Mouse (Mus musculus) hindbrain, embryonic 10.5 days (tissue): ENCODE data around the gene Rabggtb. TPM values are rescaled to one million over a fixed set of nuclear protein-coding genes. Genes with fewer than 3 reads are reported as not detected.

Source experiments
- DNase-seq: peaks from one replicate; pipeline ENCODE4 v3.0.0-alpha.2; 2017; ENCODE audit warnings: low spot score
- H3K27ac ChIP-seq: fragments of 300-500 bp; sonication (generic); 2 replicates; pipeline ENCODE4 v1.5.1; 2016; ENCODE audit warnings: mild to moderate bottlenecking, moderate library complexity
- H3K27me3 ChIP-seq: fragments of 300-500 bp; sonication (generic); 2 replicates; pipeline ENCODE4 v1.6.1; 2016; ENCODE audit warnings: mild to moderate bottlenecking; ENCODE audit not compliant: poor library complexity, insufficient read depth, severe bottlenecking
- H3K36me3 ChIP-seq: fragments of 300-500 bp; sonication (generic); 2 replicates; pipeline ENCODE4 v1.6.1; 2016; ENCODE audit warnings: mild to moderate bottlenecking, moderate library complexity
- H3K4me1 ChIP-seq: fragments of 300-500 bp; sonication (generic); replicated peaks from 2 replicates; pipeline ENCODE4 v1.6.1; 2016; ENCODE audit warnings: mild to moderate bottlenecking
- H3K4me3 ChIP-seq: fragments of 300-500 bp; sonication (generic); 2 replicates; pipeline ENCODE4 v1.5.1; 2016; ENCODE audit warnings: mild to moderate bottlenecking, moderate library complexity
- H3K9me3 ChIP-seq: fragments of 300-500 bp; sonication (generic); 2 replicates; pipeline ENCODE4 v1.6.1; 2016; ENCODE audit warnings: mild to moderate bottlenecking, moderate library complexity
- WGBS: fragments of 180-500 bp; shearing (Covaris S2); methylation state at CpG from one replicate; pipeline ENCODE4 v1.1.7; 2016; 5-methylcytosine and 5-hydroxymethylcytosine counted together
- polyA plus RNA-seq: library from polyadenylated mRNA; unstranded; fragments of >200 nt; fragmentation: Nextera tagmentation; extraction: Ambion mirVana; gene quantifications from 2 replicates; pipeline ENCODE4 v1.2.1, GENCODE M21; 2016

The Rabggtb gene
- polyA plus RNA-seq, 1 experiment from 2014 or later: 31.3 TPM

- Histone ChIP-seq H3K27me3 (no peaks in the 10 kb centered on the region), H3K4me3 (peak overlapping the region; percentile 96), H3K36me3 (peaks cover 53% of the 10 kb centered on the region), H3K9me3 (no peaks in the 10 kb centered on the region), H3K4me1 (peaks cover 46% of the 10 kb centered on the region), H3K27ac (peak overlapping the region; percentile 97)
- DNase-seq: no peak
- 49% methylated on average over 8 of the region's 8 CpGs for WGBS
These were observed 1.5 kb downstream of the Rabggtb start for GRCm38 (mm10) chr3:153911197-153911881.

- Histone ChIP-seq H3K36me3 (peaks cover 62% of the 10 kb centered on the region), H3K27me3 (no peaks in the 10 kb centered on the region), H3K4me3 (peak overlapping the region; percentile 96), H3K4me1 (peaks cover 46% of the 10 kb centered on the region), H3K9me3 (no peaks in the 10 kb centered on the region), H3K27ac (no peak overlapping the region; the same call in 1 of the 2 replicates)
- DNase-seq: no peak
- 82% methylated on average over 7 of the region's 7 CpGs for WGBS
These were observed 2.3 kb downstream of the Rabggtb start for GRCm38 (mm10) chr3:153910489-153910888.

GRCm38 (mm10) chr3:153908919-153909318 is 3.9 kb downstream of the Rabggtb start:
- no peaks in the 10 kb centered on the region for H3K9me3 ChIP-seq
- no peak overlapping the region for H3K27ac ChIP-seq
- H3K4me3 ChIP-seq: no peak overlapping the region
- H3K4me1 ChIP-seq: peaks cover 45% of the 10 kb centered on the region
- no peaks in the 10 kb centered on the region for H3K27me3 ChIP-seq
- WGBS: 79% methylated on average over 5 of the region's 5 CpGs
- DNase-seq: no peak
- peaks cover 78% of the 10 kb centered on the region for H3K36me3 ChIP-seq

GRCm38 (mm10) chr3:153906136-153906871 is 6.5 kb downstream of the Rabggtb start, which contains the start of gene Msh4:
TSS of gene Msh4 (minus strand) at chr3:153906138.
- peaks cover 83% of the 10 kb centered on the region for H3K36me3 ChIP-seq
- no peak within 1 kb of the TSS for H3K27ac ChIP-seq
- no peaks in the 10 kb centered on the region for H3K9me3 ChIP-seq
- H3K4me3 ChIP-seq: no peak within 1 kb of the TSS
- no peaks in the 10 kb centered on the region for H3K27me3 ChIP-seq
- no peak for DNase-seq
- WGBS: 88% methylated on average over 9 of the region's 9 CpGs
- H3K4me1 ChIP-seq: peaks cover 30% of the 10 kb centered on the region

GRCm38 (mm10) chr3:153905251-153906135 is 7.3 kb downstream of the Rabggtb start:
- no peak overlapping the region for H3K27ac ChIP-seq
- H3K9me3 ChIP-seq: no peaks in the 10 kb centered on the region
- DNase-seq: peak; percentile 27
- H3K4me1 ChIP-seq: peaks cover 22% of the 10 kb centered on the region
- WGBS: 85% methylated on average over 49 of the region's 49 CpGs
- no peak overlapping the region for H3K4me3 ChIP-seq
- H3K36me3 ChIP-seq: peaks cover 75% of the 10 kb centered on the region
- H3K27me3 ChIP-seq: no peaks in the 10 kb centered on the region

DNA sequence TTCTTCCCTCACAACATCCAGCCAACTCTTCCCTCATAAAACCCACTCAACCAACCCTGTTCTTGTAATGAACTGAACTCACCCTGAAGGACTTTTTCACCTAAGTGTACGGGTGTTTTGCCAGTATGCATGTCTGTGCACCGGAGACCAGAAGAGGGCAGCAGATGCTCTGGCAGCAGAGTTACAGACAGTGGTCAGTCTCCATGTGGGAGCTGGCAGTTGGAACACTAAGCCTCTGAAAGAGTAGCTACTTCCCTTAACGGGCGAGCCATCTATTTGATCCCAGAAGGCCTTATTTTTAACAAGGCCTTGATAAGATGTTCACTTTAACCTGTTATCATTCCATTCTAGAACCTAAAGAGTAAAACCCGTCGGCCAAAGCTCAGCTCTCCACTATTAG is 8.2 kb downstream of the Rabggtb start:
- H3K27me3 ChIP-seq: no peaks in the 10 kb centered on the region
- DNase-seq: peak; percentile 49
- WGBS: 73% methylated on average over 6 of the region's 6 CpGs
- H3K9me3 ChIP-seq: no peaks in the 10 kb centered on the region
- H3K4me3 ChIP-seq: no peak overlapping the region
- H3K4me1 ChIP-seq: peaks cover 13% of the 10 kb centered on the region
- no peak overlapping the region for H3K27ac ChIP-seq
- peaks cover 66% of the 10 kb centered on the region for H3K36me3 ChIP-seq

GRCm38 (mm10) chr3:153902595-153902994 is 10.2 kb downstream of the Rabggtb start:
- no peak overlapping the region for H3K4me3 ChIP-seq
- H3K27ac ChIP-seq: no peak overlapping the region
- H3K4me1 ChIP-seq: no peaks in the 10 kb centered on the region
- H3K27me3 ChIP-seq: no peaks in the 10 kb centered on the region
- no peaks in the 10 kb centered on the region for H3K9me3 ChIP-seq
- WGBS: 76% methylated on average over 3 of the region's 3 CpGs
- DNase-seq: no peak
- peaks cover 46% of the 10 kb centered on the region for H3K36me3 ChIP-seq

DNA sequence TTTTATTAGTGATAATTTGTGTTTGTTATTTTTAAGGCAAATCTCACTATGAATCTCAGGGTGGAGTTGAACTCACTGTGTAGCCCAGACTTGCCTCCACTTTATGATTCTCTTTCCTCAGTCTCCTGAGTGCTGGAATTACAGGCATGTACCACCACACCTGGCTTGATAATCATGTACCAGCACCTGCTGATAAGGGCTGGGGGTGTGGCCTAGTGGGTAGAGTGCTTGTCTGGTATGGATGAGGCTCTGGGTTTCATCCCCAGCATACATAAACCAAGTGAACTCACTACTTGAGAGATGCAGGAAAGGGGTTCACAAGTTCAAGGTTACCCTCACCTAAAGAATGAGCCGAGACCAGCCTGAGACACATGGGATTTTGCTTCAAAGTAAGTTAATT is 10.9 kb downstream of the Rabggtb start:
- H3K27ac ChIP-seq: no peak overlapping the region
- H3K27me3 ChIP-seq: no peaks in the 10 kb centered on the region
- H3K9me3 ChIP-seq: no peaks in the 10 kb centered on the region
- peaks cover 39% of the 10 kb centered on the region for H3K36me3 ChIP-seq
- no peaks in the 10 kb centered on the region for H3K4me1 ChIP-seq
- WGBS: 87% methylated on average over 1 of the region's 1 CpGs
- no peak for DNase-seq
- no peak overlapping the region for H3K4me3 ChIP-seq

GRCm38 (mm10) chr3:153897216-153897615 is 15.6 kb downstream of the Rabggtb start:
- H3K27ac ChIP-seq: no peak overlapping the region
- no peak overlapping the region for H3K4me3 ChIP-seq
- no peaks in the 10 kb centered on the region for H3K27me3 ChIP-seq
- no peaks in the 10 kb centered on the region for H3K36me3 ChIP-seq
- no peaks in the 10 kb centered on the region for H3K4me1 ChIP-seq
- no peaks in the 10 kb centered on the region for H3K9me3 ChIP-seq
- WGBS: 82% methylated on average over 6 of the region's 6 CpGs
- no peak for DNase-seq

DNA sequence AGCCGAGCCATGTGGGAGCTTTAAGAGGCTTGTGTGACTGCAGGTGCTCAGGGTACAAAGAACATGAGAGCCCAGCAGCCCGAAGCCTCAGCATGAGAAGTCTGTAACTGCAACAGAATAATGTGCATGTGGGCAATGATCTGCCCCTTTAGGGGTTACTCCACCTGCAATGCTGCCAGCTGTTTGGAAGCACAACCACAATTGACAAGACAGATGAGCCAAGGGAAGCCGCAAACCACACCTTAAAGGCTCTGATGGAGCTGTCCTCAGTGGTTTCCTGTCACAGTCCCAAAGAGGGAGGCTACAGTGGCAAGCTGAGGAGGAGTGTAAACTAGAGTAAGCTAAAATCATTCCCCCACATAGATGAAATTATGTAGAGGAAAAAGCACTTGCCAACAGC is 17.4 kb downstream of the Rabggtb start:
- Histone ChIP-seq H3K4me1 (no peaks in the 10 kb centered on the region), H3K4me3 (no peak overlapping the region), H3K27me3 (no peaks in the 10 kb centered on the region), H3K36me3 (no peaks in the 10 kb centered on the region), H3K9me3 (no peaks in the 10 kb centered on the region), H3K27ac (no peak overlapping the region)
- DNase-seq: no peak
- WGBS: 86% methylated on average over 3 of the region's 3 CpGs

GRCm38 (mm10) chr3:153889188-153889781 is 23.5 kb downstream of the Rabggtb start:
- H3K4me1 ChIP-seq: no peaks in the 10 kb centered on the region

DNA sequence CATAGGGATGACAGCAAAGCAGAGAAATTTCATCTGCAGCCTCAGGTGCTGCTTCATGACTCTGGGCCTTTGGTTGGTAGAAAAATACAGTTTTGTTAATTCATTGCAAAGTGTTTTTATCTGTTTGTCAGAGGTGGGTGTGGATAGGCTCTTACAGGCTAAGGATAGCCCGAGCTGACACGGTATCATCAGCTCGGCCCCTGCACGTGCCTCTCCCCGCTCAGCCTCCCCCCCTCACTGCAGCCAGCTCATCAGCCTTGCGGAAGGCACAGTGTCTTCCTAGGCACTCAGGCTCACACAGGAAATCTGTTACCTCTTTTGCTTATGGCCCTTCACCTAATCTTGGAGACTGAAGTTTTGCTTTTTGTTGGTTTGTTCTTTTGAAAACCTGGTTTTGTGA is 24.7 kb downstream of the Rabggtb start:
- WGBS: 81% methylated on average over 6 of the region's 6 CpGs
- H3K4me1 ChIP-seq: no peaks in the 10 kb centered on the region
- no peaks in the 10 kb centered on the region for H3K36me3 ChIP-seq
- H3K9me3 ChIP-seq: no peaks in the 10 kb centered on the region
- no peaks in the 10 kb centered on the region for H3K27me3 ChIP-seq
- no peak overlapping the region for H3K4me3 ChIP-seq
- no peak overlapping the region for H3K27ac ChIP-seq
- no peak for DNase-seq

More at GRCm38 (mm10) chr3:153889188-153889781, 23.5 kb downstream of the Rabggtb start:
- H3K9me3 ChIP-seq: no peaks in the 10 kb centered on the region
- no peak for DNase-seq
- no peaks in the 10 kb centered on the region for H3K27me3 ChIP-seq
- H3K36me3 ChIP-seq: no peaks in the 10 kb centered on the region
- H3K27ac ChIP-seq: no peak overlapping the region
- H3K4me3 ChIP-seq: no peak overlapping the region
- 80% methylated on average over 8 of the region's 8 CpGs for WGBS
